Mouse (Mus musculus) cerebral cortex, adult 2 months (tissue): Measurements from ENCODE around the gene Otud3.

Source experiments
- WGBS: fragments of 180-500 bp; shearing (Covaris S2); methylation state at CpG from one replicate; pipeline ENCODE4 v1.1.7; 2018; 5-methylcytosine and 5-hydroxymethylcytosine counted together

Otud3 gene

DNA sequence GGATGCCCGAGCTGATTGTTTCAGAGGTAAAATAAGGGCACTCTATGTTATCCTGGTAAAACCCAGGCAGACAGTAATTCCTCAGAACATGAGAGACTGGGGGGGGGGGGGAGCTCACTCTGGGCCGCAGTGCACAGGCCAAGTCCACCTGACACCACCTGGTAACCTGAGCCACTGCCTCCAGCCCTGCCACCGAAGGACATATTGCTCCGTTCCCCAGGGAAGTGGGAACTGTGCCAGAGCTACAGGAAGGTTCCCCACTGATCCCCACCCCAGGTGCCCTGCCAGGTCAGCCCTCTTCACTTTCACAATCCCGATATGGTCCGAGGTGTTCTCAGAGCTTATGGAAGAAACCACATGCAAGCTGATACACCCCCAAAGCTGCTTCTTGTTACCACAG, 21.1 kb downstream of the Otud3 start:
- WGBS: 66% methylated on average over 6 of the region's 6 CpGs

DNA sequence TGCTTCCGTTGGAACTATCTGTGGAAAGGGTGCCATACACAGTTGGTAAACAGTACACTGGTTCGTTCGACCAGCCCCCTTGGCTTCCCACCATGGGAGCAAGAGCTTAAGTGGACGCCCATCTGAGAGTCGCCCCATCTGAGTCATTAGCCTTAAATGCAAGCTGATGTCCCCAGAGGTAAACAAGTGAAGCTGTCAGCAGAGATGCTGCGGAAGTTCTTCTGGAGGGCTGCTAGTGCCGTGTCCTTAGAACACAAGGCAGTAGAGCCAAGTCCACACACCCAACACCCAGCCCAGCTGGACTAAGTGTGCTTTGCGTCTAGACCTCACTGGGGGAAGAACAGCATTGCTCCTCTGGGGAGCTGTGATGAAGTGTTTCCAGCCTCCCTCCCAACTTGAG, 24.1 kb downstream of the Otud3 start:
- WGBS: 37% methylated on average over 8 of the region's 8 CpGs

- WGBS: 53% methylated on average over 7 of the region's 7 CpGs
These were observed 24.6 kb downstream of the Otud3 start for GRCm38 (mm10) chr4:138889165-138889564.

- 7% methylated on average over 6 of the region's 6 CpGs for WGBS
These were observed 29.5 kb downstream of the Otud3 start for GRCm38 (mm10) chr4:138884261-138884660.

GRCm38 (mm10) chr4:138882179-138882578, 31.6 kb downstream of the Otud3 start:
- WGBS: 19% methylated on average over 16 of the region's 16 CpGs

DNA sequence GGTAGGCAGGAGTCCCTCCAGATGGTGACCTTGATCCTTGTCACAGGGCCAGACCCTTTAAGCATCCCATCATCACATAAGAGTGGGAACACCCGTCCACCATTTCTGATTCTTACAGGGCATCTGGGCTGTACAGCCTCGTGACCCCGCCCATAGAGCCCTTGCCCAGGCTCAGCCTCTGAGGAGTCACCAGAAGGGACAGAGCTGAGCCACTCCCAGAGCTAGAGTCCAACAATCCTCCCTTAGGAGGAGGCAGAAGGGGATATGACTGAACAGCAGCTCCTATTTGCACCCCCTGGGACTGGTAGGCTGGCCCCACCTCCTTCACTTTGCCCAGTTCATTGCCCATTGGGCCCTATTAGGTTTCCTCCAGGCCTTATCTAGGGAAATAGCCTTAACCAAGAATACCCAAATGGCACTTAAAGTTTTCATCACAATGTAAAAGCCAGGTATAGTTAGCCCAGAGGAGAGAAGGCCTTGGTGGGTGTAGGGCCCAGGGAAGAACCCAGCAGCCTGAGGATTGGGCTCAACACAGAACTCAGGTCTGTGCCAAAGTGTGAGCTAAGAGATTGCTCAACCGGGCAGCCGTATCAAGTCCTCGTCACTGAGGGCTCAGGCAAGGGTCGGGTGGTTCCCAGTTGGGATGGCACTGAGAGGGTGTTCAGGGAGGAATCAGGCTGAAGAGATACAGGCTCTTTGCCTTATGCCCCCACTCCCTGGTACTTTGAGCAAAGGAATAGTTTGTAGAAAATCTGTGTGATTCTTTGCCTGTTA, 32.7 kb downstream of the Otud3 start:
- WGBS: 86% methylated on average over 7 of the region's 7 CpGs

DNA sequence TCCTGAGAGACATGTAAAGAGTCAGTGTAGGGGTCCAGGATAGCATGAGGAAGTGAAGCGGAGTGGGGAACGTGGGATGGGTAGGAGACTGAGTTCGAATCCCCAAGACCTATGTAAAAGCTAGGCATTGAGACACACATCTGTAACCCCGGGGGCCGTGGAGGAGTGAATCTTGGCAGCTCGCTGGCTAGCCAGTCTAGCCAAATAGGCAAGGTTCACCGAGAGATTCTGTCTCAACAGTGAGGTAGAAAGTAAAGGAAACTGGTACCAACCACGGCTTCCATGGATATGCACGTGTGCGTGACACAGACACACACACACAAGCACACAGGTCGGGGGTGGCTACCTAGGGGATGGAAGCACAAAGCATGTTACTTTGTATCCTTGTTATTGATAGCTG, 33.9 kb downstream of the Otud3 start:
- 90% methylated on average over 11 of the region's 11 CpGs for WGBS

DNA sequence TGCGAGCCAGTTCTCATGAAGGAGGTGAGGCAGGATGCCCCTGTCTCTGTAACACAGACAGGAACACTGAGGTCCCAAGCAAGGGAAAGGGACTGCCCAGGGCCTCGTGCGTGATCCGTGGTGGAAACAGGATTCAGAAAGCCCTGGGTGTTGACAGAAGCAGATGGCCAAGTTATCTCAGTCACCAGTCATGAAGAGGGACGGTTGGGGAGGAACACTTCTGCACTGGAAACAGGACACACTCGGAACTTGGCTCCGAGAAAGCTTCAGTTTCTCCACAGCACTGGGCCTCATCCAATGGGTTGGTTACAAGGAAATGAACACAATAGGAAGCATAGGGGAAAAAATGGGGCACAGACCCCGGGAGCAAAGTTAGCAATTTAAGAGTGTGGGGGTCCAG, 35.0 kb downstream of the Otud3 start:
- 50% methylated on average over 8 of the region's 8 CpGs for WGBS

- 81% methylated on average over 4 of the region's 4 CpGs for WGBS
These were observed 36.0 kb downstream of the Otud3 start, which contains the start of gene Pla2g2e for GRCm38 (mm10) chr4:138877731-138878130. Pla2g2e (plus strand) TSS chr4:138877942.

GRCm38 (mm10) chr4:138875986-138876385, 37.8 kb downstream of the Otud3 start:
- 97% methylated on average over 2 of the region's 2 CpGs for WGBS

GRCm38 (mm10) chr4:138875275-138875674, 38.5 kb downstream of the Otud3 start:
- WGBS: 69% methylated on average over 2 of the region's 2 CpGs

DNA sequence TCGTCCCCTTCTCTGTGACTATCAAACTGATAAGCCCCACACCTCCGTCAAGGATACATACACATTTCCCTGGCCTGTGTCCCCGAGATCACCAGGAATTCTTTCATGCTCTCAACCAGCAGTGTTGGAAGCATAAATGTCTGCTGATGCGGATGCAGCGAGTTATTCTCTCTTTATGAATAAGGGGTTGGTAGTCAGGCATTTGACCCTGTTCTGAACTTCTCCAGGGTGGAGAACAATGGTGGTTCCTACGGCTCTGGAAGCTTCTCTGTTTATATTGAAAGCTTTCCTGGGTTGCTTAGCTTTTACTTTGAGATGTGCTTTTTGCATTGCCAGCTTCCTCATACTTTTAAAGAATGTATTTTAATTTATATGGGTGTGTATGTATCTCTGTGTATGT, 39.9 kb downstream of the Otud3 start, which contains the start of gene Gm13030:
Gene Gm13030 (minus strand): TSS at position 101 of the 400 bp plus-strand sequence.
- WGBS: 84% methylated on average over 6 of the region's 6 CpGs

GRCm38 (mm10) chr4:138868666-138869065, 45.1 kb downstream of the Otud3 start:
- WGBS: 77% methylated on average over 8 of the region's 8 CpGs

DNA sequence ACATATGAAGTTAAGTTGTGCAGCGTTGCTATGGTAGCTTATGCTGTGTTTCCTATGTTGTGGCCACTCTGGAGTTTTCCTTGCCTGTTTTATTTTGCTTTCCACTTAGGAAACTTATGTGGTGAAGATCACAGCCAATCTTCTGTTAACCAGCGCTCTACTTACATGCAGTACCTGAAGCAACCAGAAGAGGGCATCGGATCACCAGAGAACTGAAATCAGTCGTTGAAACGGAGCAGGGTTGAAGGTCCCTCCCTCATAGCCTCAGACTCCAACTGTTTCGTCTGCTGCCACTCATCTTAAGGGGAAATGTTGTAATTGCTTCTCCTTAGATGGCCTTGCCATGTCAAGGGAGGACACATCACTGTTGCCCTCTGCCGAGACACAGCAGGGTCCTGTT, 47.3 kb downstream of the Otud3 start:
- WGBS: 12% methylated on average over 7 of the region's 7 CpGs

DNA sequence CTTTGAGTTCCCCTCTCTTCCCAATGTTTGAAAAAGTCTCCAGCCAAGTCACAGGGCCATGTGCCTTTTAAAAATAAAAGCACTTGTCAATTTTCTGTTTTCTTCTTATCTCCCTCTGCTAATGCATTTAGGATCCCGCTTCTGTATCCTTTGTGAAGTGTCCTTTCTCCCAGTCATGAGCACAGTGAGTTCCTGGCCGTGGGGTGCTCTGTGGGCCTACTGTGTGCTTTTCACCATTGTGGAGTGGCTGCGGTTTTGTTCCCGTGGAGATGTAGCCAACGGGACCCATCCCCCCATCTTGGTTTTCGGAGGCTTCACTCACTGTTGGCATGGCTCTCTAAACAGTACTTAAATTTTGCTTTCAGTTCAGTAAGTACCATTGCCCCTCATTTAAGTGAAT, 47.8 kb downstream of the Otud3 start:
- WGBS: 68% methylated on average over 6 of the region's 6 CpGs

DNA sequence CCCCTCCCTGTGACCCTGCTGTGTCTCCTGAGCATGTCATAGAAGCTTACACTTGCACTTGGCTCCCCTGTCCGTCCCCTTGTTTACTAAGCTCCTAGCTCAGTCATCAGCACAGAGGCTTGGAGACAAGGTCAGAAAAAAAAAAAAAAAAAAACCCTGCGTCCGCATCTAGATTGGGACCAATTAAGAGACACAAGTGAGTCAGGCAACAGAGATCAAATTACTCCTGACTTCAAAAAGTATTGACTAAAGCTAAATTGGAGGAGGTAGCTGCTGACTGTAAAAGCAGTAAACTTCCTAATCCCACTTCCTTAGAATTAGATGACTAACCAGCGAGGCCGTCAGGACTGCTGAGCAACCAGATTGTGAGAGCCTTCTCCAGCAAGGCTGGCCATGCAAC, 48.7 kb downstream of the Otud3 start:
- 49% methylated on average over 5 of the region's 5 CpGs for WGBS

GRCm38 (mm10) chr4:138863344-138863998, 50.3 kb downstream of the Otud3 start, which contains the start of gene Pla2g5:
Pla2g5 (minus strand) TSS chr4:138863482.
- WGBS: 54% methylated on average over 10 of the region's 10 CpGs

- 3% methylated on average over 13 of the region's 13 CpGs for WGBS
These were observed 54.0 kb downstream of the Otud3 start for GRCm38 (mm10) chr4:138859728-138860127.

- 10% methylated on average over 9 of the region's 9 CpGs for WGBS
These were observed 54.5 kb downstream of the Otud3 start for GRCm38 (mm10) chr4:138859245-138859644.

DNA sequence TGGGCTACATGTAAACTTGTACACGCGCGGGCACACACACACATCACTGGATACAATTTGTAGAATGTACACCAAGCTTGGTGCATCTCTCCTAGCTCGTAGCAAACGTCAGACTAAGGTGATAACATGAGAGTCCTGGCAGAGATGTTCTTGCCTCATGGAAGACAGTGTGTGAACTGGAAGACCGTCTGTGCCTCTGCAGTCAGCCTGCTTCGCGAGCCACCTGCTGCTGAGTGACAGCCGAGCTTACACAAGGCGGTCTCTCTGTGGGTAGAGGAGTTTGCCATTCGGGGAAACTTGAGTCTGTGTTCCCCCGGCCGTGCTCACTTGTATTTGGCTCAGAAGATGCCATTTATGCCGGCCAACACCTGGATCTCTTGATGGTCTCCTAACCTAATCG, 55.3 kb downstream of the Otud3 start:
- WGBS: 52% methylated on average over 15 of the region's 15 CpGs

DNA sequence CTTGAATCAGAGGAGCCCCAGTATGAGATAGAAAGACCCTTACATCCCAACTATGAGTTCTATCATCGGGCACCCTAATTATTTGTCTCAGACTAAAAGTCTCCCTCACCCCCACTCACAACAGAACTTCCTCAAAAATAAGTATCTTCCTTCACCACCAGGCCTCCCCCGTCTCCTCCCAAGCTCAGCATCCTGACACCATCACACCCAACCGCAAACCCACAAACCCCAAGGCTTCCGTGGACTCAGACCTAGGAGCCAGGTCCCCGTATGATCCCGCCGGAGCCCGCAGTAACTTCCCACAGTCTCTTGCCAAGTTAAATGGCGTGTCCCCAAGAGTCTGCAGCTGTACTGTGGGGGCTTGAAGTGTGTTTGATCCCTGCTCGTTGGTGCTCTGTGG, 56.2 kb downstream of the Otud3 start:
- 61% methylated on average over 10 of the region's 10 CpGs for WGBS

DNA sequence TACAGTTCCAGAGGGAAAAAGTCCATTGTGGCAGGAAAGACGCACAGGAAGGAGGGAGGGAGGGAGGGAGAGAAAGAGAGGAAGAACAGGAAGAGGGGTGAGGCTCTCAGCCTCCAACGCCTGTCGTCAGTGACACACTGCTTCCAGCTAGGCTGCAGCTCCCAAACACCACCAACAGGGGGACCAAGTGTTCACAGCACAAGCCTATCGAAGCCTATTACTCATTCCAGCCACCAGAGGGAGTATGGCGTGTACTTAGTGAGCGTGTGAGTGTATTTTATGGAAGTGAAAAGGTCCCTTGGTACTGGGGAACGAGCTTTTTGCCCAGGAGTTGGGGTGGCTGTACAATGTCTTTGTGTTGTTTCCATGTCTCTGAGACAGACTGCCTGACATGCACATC, 57.3 kb downstream of the Otud3 start:
- 11% methylated on average over 7 of the region's 7 CpGs for WGBS

DNA sequence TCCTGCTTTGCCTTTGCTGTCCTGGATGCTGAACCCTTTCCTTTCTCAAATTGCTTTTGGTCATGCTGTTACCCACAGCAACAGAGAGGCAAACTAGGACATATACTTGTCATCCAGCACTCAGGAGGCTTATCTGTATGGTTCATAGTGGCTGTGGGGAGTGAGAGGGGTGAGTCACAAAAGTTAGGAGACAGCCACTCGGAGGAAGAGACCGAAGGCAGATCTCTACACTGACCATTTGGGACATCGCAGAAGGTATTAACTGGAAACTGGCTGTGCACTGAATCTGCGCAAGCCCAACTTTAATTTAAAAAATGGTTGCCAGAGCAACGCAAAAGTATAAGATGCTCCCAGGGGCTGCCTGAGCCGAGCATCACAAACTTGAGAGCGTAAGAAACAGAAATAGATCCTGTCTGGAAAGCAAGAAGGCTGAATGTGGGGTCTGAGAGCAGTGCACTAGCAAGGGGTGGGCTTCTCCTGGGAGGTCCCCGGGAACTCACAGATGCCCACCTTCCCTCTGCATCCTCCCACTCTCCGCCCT, 58.6 kb downstream of the Otud3 start:
- 55% methylated on average over 9 of the region's 9 CpGs for WGBS
